Mouse (Mus musculus): Measurements from ENCODE around the gene Gas7.

Gas7 gene

DNA sequence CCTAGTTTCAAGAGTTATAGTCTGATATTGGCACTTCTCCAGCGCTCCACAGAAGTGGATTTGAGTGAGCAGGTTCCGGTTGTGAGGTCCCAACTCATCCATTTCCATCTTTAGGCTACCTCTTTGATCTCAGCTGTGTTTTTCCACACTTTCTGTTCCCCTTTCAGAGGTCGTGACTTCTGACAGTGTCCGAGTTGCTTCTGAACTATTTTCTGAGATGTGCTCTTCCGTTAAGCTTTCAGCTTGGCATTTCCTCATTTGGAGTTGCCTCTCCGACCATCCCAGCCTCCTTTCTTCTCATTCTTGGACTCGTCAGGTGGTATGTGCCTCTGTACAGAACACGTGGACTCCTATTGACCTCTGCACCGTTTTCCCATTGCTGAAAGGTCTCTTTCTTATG lies 123.9 kb downstream of the Gas7 start:
- DNase-seq: peak in 1 of 2 experiments; percentile 18

DNA sequence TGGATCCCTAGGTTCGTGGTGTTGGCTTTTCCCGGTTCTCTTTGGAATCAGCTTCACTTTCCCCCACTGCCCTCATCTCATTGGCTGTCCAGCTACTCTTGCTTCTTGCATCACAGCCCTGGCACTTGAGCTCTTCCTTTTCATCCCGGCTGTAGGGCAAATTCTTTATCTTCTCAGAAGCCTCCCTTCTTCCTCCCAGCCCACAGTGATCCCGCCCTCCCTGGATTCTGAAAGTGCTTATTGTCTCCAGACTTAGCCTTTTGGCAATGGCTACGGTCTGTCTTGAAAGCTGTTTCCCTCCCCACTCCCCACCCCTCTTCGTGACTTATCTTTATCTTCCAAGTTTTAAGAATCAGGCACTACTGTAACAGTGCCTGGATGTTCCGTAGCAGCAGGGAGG lies 126.3 kb downstream of the Gas7 start:
- DNase-seq: peak in 1 of 2 experiments; percentile 37

DNA sequence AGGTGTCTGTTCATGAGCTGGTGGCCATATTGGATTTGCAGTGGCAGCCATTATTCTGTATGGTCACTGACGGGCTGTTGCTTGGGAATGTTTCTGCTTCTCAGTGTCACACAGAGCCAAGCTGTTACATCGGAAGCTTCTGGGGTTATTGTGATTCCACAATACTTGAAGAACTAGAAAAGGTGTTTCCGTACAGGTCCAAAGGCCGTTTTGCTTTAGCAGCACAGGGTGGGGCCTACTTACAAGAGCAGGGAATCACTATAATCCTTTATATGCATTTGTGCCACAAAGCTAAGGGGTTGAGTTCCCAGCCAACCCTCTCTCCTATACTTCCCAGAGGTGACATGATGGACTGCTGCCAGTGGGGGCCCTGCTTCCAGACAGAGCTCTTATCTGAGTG lies 127.3 kb downstream of the Gas7 start:
- no peak for DNase-seq

DNA sequence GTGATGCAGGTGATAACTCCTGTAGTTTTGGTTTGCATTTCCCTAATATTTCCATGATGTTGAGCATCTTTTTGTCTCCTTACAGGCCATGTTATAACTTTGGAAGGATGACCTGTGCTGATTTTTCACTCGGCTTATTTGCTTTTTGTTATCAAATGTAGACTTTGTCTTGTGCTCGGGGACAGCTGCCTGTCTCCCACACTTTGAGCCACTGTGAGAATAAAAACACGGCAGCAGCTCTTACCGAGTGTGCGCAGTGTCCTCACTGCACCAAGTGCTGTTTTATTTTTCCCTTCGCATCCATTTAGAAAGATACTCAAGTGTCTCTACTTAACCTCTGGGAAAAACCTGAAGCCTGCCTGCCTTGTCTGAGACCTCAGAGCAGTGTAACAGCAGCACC lies 129.8 kb downstream of the Gas7 start:
- DNase-seq: no peak

- no peak for DNase-seq
Observed at GRCm38 (mm10) chr11:67585629-67586028, 130.4 kb downstream of the Gas7 start.

DNA sequence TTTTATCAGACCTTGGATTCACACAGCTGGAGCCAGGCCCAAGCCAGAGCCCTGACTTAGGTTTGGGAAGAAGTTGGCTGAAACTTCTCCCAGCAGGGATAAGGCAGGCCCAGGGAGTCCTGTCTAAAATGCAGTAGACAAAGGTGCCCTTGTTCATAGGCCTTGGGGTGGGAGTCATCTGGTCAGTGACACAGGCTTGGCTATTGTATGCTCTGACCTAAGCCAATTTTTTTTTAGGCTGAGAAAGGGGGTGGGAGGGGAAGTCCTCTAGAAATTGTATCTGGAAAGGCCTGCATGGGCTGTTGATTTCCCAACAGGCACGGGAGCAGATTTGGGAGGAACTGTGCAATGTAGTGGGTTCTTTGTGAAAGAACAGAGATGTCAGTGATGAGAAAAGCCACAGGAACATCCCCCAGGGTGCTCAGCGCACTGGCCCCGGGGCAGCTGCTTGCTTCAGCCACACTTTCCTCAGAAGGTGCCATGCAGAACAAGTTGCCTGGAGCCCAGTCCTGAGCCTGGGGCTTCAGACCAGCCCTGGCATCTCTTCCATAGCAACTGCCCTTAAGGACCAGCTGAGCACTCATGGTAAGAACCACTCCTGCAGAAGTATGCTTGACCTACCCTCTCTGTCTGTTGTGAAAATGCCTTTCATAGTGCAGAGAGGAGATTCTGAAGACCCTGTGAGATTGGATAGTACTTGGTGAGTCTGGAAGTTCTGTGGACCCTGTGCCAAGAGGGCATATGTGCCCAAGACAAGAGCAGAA lies 131.2 kb downstream of the Gas7 start:
- peak; percentile 59 to 71 for DNase-seq

- DNase-seq: peak in 1 of 2 experiments; percentile 14
Observed at GRCm38 (mm10) chr11:67588196-67588827, 133.1 kb downstream of the Gas7 start.

DNA sequence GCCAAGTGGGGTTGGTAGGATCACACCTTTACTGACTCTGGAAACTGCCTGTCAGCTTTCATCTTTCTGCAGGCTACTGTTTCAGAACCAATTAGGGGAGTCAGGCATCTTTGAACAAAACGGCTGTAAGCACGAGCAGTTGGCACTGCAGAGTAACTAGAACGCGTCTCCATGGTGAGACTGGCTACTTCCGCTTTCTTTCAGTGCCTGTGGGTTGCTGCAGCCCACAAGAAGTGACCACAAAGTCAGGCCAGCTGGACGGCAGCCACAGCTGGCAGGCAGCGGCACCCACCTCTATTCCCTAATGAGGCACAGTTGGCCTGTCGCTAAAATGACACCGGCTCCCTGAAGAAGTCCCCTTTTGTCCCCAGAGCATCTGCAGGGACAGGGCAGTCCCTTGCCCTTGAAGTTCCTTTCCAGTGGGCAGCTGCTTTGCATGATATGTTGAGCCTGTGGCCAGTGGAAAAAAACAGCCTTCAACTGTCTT lies 133.6 kb downstream of the Gas7 start:
- DNase-seq: peak; percentile 77 to 78

DNA sequence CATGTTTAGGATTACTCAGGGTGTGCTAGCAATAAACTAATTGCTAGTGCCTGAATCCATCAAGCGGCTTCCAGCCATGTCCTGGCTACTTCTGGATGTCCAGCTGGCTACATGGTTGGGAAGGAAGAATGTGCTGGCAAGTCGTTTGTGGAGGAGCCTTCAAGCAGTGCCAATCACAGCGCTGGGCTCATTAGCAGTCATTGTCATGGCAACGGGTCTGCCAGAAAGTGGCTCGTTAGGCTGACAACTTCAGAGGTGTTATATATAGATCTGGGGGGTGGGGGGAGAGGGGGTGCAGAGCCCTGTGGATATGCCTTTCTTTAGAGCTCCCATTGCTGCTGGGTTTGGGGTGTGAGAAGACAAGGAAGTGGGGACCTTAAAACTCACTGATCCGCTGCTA lies 141.0 kb downstream of the Gas7 start:
- DNase-seq: no peak

- DNase-seq: no peak
Observed at GRCm38 (mm10) chr11:67596856-67597255, 141.6 kb downstream of the Gas7 start.

- DNase-seq: no peak
Observed at GRCm38 (mm10) chr11:67597388-67597787, 142.2 kb downstream of the Gas7 start.

DNA sequence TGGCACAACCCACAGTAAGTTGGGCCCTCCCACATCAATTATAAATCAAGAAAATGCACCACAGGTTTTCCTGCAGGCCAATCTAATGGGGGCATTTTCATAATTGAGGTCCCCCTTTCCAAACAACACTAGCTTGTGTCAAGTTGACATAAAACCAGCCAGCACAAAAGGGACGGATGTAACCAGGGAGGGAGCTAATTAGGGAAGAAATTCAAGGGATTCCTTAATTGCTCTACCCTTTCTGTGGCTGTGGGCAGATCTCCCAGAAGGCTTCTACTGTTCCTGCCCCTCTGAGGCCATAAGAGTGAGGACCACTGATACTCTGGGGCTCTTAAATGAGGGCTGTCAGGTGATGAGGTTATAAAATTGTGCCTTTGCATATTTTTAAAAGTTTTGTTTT lies 143.9 kb downstream of the Gas7 start:
- DNase-seq: no peak

GRCm38 (mm10) chr11:67600710-67601430 lies 145.6 kb downstream of the Gas7 start:
- DNase-seq: no peak

- DNase-seq: no peak
Observed at GRCm38 (mm10) chr11:67602711-67603369, 147.6 kb downstream of the Gas7 start.

- peak in 1 of 2 experiments; percentile 10 for DNase-seq
Observed at GRCm38 (mm10) chr11:67604481-67604880, 149.2 kb downstream of the Gas7 start.

DNA sequence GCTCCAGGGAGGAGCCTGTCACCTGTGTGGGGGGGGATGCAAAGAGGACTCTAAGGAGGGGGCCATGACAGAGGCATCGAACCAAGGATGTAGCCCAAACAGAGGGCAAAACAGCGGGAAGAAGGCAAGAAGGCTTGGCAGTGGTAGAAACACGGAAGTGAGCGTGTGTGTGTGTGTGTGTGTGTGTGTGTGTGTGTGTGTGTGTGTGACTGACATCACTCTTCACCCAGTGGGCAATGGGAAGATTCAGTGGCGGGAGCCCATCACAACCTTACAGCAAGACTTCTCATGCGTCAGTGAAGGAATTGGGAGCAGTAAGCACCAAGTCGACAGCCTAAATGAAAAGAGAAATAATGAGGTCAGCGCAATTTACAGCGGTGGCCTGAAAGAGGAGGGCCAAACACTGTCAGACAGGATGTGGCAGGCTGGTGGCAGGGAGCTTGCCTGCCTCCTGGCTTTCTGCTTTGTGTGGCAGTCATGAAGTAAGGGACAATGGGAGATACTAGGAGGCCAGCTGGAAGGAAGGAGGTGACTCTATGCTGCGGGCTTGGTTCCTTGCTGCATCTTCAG lies 153.0 kb downstream of the Gas7 start:
- DNase-seq: peak in 1 of 2 experiments; percentile 7

DNA sequence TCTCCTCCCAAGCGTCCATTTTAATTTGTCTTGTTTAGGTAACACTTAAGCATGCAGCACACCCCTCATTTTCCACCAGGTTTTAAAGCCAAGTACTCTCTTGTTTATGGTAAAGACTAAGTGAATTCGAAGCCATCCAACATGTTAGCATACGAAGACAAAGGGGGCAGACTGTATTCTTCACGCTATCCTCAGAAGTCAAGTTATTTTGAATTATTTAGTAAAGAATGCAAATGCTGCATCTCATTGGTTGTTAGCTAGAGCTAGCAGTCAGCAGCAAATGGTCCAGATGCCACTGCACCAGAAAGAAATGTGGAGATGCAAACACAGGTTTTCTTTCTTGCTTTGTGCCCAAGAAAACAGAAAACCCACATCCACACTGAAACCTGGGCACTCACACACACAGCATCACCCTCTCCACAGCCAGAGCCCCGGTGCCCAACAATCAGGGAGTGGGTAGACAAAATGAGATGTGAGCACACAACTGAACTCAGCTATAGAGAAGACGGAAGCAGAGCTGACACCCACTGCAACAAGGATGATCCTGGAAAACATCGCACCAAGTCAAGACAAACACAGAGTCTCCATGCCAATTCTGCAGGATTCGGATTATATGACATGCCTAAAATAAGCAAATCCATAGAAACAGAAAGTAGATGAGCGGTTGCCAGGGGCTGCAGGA lies 157.1 kb downstream of the Gas7 start:
- no peak for DNase-seq

DNA sequence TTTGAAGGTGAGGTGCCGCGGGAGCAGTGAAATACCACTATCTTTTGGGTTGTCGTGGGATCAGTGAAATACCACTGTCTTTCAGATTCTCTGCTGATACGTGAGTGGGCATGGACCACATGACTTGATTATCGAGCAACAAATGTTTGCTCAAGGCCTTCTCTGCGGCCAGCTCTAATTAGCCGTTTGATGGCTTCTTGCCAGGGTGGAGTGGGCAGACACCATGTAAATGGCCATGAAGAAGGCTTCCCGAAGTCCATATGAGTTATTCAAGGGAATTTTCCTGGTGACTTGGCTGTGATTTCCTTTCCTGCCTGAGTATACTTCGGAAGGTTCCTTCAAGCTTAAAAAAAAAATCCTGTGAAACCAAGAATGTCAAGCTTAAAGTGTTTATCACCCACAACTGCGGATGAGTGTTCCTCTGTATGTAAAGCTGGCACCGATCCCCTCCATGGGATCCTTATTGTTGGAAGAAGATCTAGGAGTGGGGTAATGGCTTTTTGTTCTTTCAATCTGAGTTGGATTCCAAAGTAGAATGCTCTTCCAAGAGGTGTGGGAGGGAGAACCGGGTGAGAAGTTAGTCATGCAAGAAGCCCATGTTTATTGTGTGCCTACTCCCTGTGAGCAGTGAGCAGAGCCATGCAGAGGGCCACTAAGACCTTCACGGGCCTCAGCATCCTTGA lies 161.5 kb downstream of the Gas7 start:
- DNase-seq: no peak

DNA sequence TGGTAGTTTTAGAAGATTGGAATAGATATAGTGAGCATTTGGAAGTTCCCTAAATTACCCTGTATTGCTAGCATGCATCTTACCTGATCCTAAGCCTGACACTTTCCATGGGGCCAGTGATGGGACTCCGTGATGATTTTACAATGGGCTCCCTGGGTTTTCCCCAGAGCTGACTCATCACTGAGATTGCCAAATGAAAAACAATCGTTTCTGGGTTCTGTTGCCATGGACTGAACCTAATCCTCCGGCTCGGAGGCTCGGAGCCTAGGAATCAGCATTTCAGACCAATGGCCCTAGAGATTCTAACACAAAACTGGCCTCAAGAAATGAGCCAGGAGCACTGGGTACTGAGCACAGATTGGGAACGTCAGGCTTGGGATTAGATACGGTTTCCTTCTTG lies 167.1 kb downstream of the Gas7 start:
- no peak for DNase-seq

- DNase-seq: no peak
Observed at GRCm38 (mm10) chr11:67627179-67627578, 171.9 kb downstream of the Gas7 start.

GRCm38 (mm10) chr11:67628522-67628921 lies 173.3 kb downstream of the Gas7 start:
- DNase-seq: no peak

- DNase-seq: no peak
Observed at GRCm38 (mm10) chr11:67632906-67633305, 177.7 kb downstream of the Gas7 start.

All from lung, adult 18-20 months (tissue).